Mouse (Mus musculus) thymus, postnatal 10 days (tissue): ENCODE data around the gene Gda.

Experiments used
- DNase-seq, 2 experiments: peaks; one replicate each; pipeline ENCODE4 v3.0.0; 2021; ENCODE audit warnings: low spot score in 2 of 2

The Gda gene

GRCm38 (mm10) chr19:21373073-21373755, 100.0 kb downstream of the Gda start:
- DNase-seq = peak in 1 of 2 experiments; percentile 26

GRCm38 (mm10) chr19:21372395-21373072, 100.7 kb downstream of the Gda start:
- DNase-seq = no peak

GRCm38 (mm10) chr19:21371337-21371736, 101.9 kb downstream of the Gda start:
- DNase-seq = no peak

- DNase-seq = no peak
Observed at GRCm38 (mm10) chr19:21370782-21371181, 102.5 kb downstream of the Gda start.

GRCm38 (mm10) chr19:21369175-21369574, 104.1 kb downstream of the Gda start:
- no peak for DNase-seq

GRCm38 (mm10) chr19:21368595-21368994, 104.7 kb downstream of the Gda start:
- DNase-seq = no peak

- no peak for DNase-seq
Observed at GRCm38 (mm10) chr19:21357792-21358191, 115.5 kb downstream of the Gda start.

GRCm38 (mm10) chr19:21349634-21350033, 123.6 kb downstream of the Gda start:
- DNase-seq = no peak

GRCm38 (mm10) chr19:21346646-21347045, 126.6 kb downstream of the Gda start:
- no peak for DNase-seq
